Mouse (Mus musculus): ENCODE data around the gene Prm3.

Prm3 gene

DNA sequence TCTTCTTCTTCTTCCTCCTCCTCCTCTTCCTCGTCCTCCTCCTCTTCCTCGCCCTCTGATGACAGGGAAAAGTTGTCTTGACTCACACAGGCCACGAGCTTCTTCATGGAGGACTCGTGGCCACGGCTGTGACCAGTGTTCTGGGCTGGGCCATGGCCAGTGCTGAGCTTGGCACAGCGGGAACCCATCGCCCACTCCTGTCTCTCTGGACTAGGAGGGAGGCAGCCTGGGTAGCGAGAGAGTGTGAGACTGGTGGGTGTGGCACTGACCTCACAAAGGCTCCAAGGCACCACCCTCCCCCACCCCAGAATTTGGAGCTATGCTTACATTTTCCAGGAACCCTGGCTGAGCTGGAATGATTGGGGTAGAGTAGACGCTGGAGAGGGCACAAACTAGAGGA lies at the start of gene Prm3:
Gene Prm3 (minus strand): TSS at position 213 of the 400 bp plus-strand sequence.
- in situ Hi-C loops (cut with MboI, MseI), result loop anchor here (5.0 kb wide), 1 partner anchor 77 kb away; no protein-coding TSS in a partner anchor

GRCm38 (mm10) chr16:10840018-10840417 lies 49.3 kb upstream of the Prm3 start:
- in situ Hi-C loops (cut with MboI, MseI), result no loop called here

DNA sequence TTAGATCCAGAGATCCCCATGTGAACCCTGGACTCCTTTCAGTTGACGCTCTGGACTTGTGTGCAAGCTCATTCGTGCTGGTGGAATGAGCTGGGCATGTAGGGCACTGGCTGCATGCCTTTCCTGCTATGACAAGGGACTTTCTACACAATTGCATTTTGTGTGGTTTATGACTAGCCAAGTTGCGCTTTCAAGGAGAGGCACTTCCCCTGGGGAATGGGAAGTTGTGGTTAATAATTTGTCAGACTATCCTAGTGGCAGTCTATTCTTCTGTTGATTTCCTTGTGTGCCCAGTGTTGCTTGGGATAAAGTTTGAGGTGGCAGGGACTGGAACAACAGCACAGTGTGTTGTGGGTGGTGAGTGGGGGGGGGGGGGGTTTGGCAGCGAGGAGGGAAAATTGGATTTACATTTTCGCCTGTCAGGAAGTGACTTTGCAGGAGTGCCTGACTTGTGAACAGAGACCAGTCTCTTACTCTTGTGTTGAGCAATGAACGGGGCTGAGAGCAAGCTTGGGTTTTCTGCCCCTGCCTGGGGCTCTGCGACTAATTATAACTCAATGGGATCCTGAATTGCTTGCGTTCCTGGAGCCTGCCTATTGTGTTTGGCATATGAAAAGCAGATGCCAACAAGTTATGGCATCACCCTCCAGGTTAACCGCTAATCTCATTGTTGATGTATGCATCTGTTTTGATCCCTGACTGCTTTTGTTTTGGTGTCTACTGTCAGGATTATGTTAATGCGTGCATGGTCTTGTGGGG lies 48.0 kb upstream of the Prm3 start:
- in situ Hi-C loops (cut with MboI, MseI), result loop anchor here (10.0 kb wide), 1 partner anchor 54 kb away; the partner anchor contains the start of genes Socs1 and Tnp2

DNA sequence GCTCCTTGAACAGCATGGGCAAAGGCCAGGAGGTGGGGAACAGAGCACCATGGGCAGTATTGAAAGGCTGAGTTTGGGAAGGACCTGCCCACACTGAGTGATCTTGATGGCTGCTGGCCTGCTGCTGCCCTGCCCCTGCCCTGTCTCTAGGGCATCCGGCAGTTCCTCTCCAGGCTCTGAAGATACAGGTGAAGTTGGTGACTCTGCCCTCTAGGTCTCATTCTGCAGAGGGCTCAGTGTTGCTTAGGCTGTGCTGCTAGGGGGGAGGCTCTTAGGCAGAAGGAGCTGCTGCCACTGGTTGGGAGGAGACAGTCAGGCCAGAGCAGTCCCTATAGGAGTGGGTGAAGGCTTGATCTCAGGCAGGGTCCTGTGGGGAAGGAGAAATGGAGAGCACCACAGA lies 47.2 kb upstream of the Prm3 start:
- in situ Hi-C loops (cut with MboI, MseI), result loop anchor here (10.0 kb wide), 1 partner anchor 53 kb away; the partner anchor contains the start of genes Socs1 and Tnp2

GRCm38 (mm10) chr16:10837250-10837649 lies 46.5 kb upstream of the Prm3 start:
- in situ Hi-C loops (cut with MboI, MseI), result loop anchor here (10.0 kb wide), 1 partner anchor 52 kb away; the partner anchor contains the start of genes Socs1 and Tnp2

DNA sequence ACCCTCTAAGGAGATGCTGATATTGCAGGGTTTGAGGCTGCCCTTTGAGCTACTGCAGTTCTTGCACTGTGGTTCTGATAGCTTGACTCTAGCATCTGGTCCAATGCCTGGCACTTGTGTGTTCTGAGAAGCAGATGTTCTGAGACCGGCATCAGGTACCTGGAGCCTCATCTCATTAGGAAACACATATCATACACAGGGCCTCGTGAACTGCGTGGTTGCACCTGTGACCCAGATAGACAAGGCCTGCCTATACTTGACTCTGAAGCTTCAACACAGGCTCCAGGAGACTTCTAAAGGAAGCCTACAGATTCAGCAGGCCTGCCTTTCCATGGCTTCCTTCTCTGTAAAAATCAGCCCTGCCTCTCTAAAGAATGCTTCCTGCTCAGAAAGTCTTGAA lies 45.7 kb upstream of the Prm3 start:
- in situ Hi-C loops (cut with MboI, MseI), result loop anchor here (10.0 kb wide), 1 partner anchor 52 kb away; the partner anchor contains the start of genes Socs1 and Tnp2

DNA sequence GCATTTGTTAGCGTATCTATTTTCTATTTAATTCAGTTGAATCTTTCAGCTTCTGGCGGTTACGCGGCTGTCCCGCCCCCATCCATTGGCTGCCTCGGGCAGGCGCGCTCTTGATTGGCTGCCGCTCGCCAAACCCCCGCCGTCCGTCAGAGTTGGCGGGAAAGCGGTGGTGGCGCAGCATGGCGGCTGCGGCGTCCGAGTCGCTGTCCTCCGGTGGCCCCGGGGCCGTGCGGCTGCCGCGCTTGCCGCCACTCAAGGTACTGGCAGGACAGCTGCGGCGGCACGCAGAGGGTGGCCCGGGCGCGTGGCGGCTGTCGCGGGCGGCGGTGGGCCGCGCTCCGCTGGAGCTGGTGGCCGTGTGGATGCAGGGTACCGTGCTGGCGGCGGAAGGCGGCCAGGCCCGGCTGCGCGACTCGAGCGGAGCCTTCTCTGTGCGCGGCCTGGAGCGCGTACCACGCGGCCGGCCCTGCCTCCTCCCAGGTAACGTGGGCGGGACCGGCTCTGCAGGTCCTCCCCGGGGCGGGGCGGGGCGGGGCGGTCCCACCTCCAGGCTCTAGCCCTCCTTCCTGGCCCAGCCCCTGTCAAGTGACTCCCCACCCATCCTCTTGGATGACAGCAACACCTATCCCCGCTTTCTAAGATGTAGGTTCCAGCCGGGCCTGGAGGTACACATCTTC lies 44.3 kb upstream of the Prm3 start, which contains the start of gene Rmi2:
Gene Rmi2 (plus strand): TSS at position 149 of the 677 bp plus-strand sequence.
- in situ Hi-C loops (cut with MboI, MseI), result loop anchor here (10.0 kb wide), 1 partner anchor 50 kb away; the partner anchor contains the start of genes Socs1 and Tnp2

DNA sequence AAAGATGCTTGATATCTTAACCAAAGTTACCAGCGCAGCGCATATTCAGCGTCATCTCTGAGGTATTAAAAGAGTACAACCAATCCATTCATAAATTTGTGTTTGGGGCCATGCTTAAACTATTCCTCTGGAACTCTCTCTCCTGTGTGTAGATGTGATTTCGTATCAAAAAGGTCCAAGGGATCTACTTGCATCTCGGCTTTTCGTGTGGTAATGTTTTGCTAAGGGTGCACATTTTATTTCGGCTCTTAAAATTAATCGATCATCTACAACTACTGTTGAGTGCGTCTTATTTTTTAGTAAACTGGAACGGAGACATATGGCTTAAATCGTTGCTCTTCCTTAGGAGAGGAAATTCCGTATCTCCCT lies 43.8 kb upstream of the Prm3 start:
- in situ Hi-C loops (cut with MboI, MseI), result loop anchor here (10.0 kb wide), 1 partner anchor 50 kb away; the partner anchor contains the start of genes Socs1 and Tnp2

DNA sequence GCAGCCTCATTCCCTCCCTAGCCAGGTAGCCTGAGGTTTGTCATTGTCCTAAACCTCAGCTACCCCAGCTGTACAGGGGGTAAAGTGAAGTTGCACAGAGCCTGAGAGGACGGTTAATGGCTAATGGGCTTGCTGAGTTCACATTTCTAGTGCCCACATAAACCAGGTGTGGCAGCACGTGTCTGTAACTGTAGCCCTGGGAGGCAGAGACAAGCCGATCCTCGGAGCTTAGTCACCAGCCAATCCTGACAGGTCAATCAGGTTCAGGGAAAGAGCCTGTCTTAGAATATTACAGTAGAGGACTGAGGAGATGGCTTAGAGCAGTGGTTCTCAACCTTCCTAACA lies 37.7 kb upstream of the Prm3 start:
- in situ Hi-C loops (cut with MboI, MseI), result no loop called here

DNA sequence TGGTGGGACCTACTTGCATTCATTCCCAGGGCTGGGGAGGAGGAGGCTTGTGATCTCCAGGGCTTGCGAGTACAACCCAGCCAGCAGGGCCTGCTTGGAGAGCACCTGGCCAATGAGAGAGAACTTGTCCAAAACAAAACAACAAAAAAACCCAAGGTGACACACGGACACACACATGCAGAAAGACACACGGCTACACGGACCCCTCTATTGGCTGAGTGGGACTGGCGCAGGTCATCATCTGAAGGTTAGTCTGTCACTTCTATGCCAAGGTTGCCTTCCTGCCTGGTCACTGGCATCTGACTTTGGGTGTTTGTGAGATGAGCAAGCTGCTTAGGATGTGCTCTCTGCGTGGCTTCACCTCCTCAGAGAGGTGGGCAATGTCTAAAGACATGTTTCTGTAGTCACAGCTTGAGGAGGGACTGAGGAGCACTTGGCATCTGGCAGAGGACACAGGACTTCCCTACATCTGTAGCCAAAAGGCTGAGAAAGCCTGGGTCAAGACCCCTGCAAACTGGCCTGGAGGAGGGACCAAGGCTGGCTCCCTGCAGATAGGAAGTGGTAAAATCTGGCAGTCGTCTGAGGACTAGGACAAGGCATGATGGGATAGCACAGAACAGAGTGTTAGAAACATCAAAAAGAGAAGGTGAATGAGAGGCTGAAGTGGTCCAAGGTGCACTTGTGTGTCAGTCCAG lies 37.2 kb upstream of the Prm3 start:
- in situ Hi-C loops (cut with MboI, MseI), result no loop called here

DNA sequence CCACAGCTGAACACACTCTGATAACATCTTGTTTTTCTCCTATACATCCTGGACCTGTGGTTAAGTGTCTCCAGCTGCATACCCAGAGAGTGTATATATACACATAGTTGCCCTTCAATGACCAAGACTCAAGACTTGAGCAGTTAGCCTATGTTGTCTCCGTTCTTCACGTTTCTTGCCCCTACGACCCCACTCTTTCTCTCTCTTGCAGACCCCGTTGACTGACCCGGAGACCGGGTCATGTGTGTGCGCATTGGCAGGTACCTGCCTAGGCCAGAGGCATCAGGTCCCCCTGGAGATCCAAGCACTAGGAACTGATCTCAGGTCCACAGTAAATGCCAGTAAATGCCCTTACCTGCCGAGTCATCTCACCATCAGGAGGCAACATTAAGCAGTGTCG lies 36.6 kb upstream of the Prm3 start:
- in situ Hi-C loops (cut with MboI, MseI), result no loop called here

DNA sequence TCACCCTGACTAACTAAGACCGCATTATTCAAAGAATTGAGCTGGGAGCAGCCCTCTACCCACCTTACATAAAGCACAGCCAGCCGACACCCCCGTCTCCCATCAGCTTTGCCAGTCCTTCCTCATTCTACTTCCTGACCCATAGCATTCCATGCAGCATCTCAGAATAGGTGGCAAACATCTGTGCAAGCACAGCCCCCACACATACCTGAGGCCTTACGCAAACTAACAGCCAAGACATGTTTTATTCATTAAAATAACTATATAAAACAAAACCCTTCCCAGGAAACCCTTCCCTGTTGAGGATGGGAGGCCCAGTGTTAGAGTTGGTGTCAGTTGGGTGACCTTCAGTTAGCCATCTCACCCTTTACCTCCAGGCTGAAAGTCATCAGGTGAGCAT lies 35.1 kb upstream of the Prm3 start:
- in situ Hi-C loops (cut with MboI, MseI), result no loop called here

GRCm38 (mm10) chr16:10824536-10824935 lies 33.8 kb upstream of the Prm3 start:
- in situ Hi-C loops (cut with MboI, MseI), result no loop called here

GRCm38 (mm10) chr16:10821387-10821786 lies 30.7 kb upstream of the Prm3 start:
- in situ Hi-C loops (cut with MboI, MseI), result no loop called here

GRCm38 (mm10) chr16:10819966-10820365 lies 29.3 kb upstream of the Prm3 start:
- in situ Hi-C loops (cut with MboI, MseI), result no loop called here

- in situ Hi-C loops (cut with MboI, MseI), result no loop called here
Measured at GRCm38 (mm10) chr16:10818579-10819135, 27.9 kb upstream of the Prm3 start.

DNA sequence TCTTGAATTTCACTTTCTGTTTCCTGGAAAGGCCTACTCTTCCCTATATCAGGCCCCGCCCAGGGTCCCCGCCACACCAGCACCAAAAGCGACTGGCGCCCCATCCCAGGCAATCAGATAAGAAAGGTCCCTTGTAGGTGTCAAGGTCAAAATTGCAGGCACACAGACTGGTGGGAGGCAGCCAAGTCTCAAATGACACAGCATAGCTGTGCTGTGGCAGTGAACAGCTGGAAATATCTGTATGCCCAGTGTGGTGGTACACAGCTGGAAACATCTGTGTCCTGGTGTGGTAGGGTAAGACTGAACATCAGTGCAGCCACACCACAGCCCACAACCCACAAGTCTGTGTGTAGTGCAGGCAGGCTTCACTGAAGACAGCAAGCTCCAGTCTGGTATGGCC lies 24.1 kb upstream of the Prm3 start:
- in situ Hi-C loops (cut with MboI, MseI), result no loop called here

- in situ Hi-C loops (cut with MboI, MseI), result no loop called here
Measured at GRCm38 (mm10) chr16:10813726-10814125, 23.0 kb upstream of the Prm3 start.

DNA sequence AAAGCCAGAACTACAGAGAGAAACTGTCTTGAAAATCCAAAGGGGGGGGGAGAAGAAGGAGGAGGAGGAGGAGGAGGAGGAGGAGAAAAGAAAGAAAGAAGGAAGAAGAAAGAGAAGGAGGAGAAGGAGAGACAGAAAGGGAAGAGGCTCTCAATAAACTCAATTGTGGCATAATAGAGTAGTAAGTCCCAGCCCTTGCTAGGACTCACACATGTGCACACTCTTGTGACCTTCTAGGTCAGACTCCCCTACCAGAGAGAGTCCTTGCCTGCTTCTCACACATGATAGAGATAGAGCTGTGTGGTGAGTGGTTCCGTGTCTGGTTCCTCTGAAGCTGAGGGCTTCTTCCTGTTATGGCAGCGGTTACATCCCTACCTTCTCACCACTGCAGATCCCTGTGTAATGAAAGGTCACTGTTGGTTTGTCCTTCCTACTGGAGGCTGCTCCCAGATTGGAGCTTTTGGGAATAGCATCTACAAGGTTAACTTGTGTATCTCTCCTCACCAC lies 22.2 kb upstream of the Prm3 start, which contains the start of gene Gm11172:
Gene Gm11172 (plus strand): TSS at position 51 of the 507 bp plus-strand sequence.
- in situ Hi-C loops (cut with MboI, MseI), result no loop called here

GRCm38 (mm10) chr16:10810376-10810775 lies 19.7 kb upstream of the Prm3 start:
- in situ Hi-C loops (cut with MboI, MseI), result no loop called here

DNA sequence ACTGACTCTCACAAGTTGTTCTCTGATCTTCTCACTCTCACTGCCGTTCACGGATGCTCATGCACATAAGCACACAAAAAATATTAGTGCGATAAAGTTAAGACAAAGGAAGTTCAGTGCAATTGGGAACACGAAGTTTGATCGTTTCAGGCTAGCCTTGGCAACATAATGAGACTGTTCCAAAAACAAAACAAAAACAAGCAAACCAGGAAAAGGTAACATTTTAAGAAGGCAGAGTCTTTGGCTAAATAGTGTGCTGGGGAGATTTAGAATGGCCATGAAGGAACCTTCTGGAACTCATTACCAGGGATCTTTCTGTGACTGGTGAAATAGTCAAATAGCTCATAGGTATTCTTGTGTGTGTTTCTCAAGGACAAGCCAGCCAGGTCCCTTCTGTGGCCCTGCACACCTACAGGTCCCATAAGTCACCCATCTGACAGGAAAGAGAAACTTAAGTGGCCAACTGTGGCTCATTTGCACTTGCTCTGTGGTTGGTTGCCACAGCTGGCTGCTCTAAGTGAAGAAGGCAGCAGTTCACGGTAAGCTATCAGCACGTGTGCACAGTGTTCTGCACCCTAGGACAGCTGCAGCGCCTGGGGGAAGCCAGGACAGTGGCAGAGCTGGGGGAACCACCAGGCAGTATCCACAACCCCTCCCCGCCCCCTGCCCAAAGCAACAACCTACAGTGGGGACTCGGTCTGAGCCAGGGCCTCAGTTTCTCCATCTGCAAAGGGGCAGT lies 15.2 kb upstream of the Prm3 start, which contains the start of gene Prm1:
Gene Prm1 (minus strand): TSS at position 51 of the 739 bp plus-strand sequence.
- in situ Hi-C loops (cut with MboI, MseI), result no loop called here

Data from regulatory T cell (primary cell).